Mouse (Mus musculus) thymus, postnatal 36 days (tissue): ENCODE results near the gene Mapk8ip1.

Source experiments
- DNase-seq, 2 experiments: peaks; one replicate each; pipeline ENCODE4 v3.0.0; 2022; ENCODE audit warnings: mixed read lengths in 2 of 2

The Mapk8ip1 gene

DNA sequence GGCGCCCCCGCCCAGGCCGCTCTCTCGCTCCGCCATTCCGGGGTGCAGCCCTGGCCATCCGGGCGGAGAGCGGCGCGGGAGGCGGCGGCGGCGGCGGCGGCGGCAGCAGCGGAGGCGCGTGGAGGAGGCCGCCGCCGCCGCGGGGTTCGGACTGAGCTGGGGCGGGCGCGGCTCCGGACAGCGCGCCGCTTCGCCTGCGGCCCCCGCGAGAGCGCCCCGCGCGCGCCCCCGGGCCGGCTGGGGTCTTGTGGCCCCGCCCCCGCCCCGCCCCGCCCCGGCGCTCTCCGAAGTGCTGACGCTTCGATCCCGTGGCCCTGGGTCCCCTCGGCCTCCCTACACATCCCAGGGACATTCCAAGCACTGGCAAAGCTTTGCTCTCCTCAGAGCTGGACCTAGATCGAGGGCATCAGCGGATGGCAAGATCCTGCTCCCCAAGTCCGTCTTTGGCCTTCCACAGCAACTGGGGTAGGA is at the start of gene Mapk8ip1:
TSS of gene Mapk8ip1 (minus strand) at position 173 of the 471 bp plus-strand sequence.
- DNase-seq = no peak

DNA sequence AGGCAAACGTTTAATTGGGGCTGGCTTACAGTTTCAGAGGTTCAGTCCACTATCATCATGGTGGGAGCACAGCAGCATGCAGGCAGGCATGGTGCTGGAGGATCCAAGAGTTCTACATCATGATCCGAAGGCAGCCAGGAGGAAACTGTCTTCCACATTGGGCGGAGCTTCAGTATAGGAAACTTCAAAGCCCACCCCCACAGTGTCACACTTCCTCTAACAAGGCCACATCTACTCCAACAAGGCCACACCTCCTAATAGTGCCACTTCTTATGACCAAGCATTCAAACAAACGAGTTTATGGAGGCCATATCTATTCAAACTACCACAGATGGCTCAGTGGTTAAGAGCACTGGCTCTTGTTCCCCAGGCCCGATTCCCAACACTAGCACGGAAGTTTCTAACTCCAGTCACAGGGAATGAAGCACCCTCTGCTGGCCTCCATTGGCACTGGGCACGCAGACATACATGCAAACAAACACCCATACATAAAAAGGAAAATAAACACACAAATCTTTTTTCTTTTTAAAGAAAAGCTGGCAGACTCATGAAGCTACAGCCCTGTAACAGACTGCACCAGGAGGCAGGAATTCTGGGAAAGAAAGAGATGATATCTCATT is 46.2 kb upstream of the Mapk8ip1 start:
- no peak for DNase-seq

DNA sequence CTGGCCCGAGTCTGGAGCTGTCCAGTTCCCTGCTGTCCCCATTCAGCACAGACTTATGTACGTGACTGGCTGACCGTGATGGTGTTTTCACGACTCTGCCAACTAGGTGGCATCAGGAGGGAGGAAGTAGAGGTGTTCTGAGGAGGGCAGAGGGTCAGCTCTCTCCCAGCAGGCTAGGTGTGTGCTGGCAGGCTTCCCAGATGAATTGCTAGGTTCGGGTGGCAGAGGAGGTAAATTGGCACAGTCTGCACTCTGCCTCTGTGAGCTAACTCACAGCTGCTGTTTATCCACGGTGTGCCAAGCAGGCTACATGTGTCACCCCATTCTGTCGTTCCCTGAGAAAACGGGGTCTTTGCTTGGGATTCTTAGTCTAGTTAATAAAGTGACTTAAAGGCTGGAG is 45.6 kb upstream of the Mapk8ip1 start:
- no peak for DNase-seq

DNA sequence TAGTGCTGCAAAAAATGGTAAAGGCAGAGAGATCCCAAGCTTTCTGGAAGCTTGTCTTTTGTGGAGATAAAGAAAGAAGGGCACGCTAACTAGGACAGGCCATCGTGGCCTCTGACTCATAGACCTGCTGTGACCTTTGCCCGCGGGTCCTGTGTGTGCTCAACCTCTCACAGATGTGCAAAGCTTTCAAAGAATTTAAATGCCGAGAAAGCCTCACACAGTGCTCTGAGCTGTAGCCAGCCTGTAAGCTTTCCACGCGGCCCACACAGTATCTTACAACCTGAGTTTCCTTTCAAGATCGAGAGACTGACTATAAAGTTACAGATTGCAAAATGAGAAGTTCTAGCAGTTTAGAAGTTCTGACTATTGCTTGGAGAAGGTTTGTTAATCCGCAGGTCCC is 44.8 kb upstream of the Mapk8ip1 start:
- DNase-seq = no peak

DNA sequence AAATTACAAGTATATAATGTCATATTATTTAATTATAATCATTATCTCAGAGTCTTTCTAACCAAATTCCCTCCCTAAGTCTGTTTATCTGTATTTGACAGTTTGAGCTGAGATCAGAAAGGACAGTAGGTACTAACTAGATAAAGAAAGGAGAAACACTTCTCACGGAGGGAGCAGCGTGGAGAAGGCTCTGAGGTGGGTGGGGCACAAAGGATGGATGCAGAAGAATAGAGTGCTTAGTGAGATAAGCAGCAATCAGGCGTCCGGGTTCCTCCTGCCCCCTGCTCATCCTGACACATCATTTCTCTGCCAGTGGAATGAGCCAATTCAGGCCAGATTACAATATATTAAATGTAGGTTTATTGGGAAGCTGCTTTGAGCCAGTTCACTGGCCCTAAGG is 43.3 kb upstream of the Mapk8ip1 start:
- DNase-seq = no peak

DNA sequence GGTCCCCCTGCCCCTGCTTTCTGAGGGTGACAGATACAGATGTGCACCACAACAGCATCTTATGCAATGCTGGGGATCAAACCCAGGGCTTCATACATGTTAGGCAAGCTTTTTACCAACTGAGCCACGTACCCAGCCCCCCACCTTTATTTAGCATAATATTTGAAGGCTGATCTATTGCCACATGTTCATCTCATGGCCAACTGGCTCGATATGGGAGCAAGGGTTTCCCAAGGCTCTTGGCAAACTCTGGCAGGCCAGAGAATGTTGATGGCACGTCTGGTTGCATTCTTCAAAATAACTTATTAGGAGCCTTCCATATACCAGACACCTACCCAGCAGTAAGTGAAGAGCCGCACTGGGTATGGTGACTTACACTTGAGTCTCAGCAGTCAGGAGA is 42.2 kb upstream of the Mapk8ip1 start:
- no peak for DNase-seq

DNA sequence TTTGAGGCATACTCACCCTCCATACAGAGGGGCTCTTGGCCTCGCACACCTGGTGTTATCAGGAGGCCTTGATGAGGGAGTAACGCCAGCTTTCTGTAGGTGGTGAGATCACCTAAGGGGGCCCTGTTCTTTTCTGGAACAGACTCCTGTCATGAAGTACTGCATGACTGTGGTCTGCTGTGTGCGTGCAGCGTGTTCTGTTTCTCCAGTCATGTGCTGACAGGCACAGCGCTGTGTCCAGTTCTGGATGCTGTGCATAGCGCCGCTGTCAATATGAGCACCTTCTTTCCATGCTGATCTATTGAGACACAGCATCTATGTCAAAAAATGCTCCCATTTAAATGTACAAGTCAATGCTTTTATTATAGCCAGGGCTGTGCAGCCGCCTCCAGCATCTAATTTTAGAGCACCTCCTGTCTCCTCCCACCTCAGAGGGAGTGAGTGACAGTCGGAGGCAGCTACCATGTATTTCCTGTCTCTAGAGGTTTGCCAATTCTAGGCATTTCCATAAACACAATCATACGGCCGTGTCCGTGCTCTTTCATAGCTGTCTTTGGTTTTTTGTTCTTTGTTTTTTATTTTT is 41.4 kb upstream of the Mapk8ip1 start:
- peak in 1 of 2 experiments; percentile 36 for DNase-seq

DNA sequence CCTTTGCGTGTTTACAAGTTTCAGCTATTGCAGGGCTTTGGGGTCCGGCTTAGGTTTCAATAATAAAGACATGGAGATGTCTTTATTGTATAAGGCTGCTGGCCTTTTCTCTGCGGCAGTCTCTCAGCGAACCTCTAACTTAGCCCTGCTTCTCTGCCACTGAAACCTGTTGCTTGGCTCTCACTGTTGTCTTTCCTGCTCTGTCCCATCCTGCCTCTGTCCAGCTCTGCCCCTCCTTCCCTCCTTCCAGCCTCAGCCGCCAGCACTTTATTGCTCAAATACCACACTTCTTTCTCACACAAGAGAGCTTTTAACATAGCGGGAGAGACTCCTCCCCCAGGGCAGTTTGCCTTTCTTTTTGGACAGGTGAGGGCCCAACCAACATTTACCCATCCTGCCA is 39.4 kb upstream of the Mapk8ip1 start:
- no peak for DNase-seq

DNA sequence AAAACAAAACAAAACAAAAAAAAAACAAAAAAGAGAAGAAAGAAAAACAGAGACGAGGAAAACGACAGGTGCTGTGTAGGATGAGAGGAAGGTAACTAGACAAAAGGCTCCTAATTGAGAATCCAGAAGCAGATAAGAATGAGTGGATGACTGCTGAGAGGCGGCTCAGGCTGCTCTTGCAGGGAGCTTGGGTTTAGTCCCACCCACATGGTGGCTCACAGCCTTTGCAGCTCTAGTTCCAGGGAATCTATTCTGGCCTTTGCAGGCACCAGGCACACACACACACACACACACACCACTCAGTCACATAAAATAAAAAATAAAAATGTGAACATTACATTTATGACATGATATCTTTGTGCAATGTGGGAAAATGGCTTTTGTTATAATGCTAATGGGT is 37.5 kb upstream of the Mapk8ip1 start:
- no peak for DNase-seq

DNA sequence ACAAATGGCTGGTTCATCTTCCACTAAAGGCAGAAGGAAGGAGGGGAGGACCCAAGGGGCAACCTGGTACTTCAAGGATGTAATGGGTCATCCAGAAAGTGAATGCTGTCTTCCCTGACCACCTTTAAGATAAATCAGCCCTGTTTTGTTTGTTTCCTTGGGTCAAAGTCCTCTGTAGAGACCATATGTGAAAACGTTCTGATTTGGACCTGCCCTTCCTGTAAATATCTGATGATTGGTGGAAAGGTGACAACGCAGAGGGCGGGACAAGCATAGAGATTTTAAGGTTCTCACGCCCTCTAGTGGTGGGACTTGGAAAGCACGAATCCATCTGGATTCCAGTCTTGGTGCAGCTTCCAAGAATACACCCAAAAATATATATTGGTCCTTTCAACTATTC is 36.8 kb upstream of the Mapk8ip1 start:
- DNase-seq = peak; percentile 53 to 59

DNA sequence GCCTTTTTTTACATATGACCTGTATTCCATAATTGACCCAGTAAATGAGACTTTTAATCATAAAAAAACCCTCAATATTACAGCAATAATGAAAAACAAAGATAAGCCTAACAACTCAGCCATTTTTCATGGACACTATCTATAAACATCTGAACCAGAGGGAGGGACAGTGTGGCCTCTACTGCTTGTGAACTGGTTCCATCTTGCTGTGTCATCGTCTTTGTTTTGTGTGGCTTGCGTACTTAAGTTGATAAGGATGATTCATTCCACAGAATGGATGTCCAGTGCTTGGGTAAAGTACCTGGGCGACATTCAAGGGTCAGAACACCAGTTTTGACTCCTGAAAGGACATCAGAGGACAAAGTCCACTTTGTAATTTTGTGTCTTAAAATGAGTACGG is 36.3 kb upstream of the Mapk8ip1 start:
- no peak for DNase-seq

DNA sequence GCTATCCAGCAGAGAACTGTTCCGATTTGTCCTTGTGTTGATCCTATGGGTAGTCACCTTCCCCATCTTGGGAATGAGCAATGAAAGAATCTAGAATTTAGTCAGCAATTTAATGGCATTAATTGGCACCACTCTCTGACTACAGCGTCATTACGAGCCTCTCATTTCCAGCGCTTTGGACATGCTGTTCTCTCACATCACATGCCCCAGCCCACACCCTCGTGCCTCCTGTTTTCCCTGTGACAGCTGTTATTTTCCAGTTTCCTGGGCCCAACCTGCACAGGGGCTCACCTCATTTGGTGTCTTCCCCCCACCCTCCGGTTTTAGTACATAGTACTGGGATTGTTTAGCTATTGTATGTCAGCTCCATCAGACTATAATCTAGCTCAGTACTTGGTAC is 34.0 kb upstream of the Mapk8ip1 start:
- DNase-seq = no peak

DNA sequence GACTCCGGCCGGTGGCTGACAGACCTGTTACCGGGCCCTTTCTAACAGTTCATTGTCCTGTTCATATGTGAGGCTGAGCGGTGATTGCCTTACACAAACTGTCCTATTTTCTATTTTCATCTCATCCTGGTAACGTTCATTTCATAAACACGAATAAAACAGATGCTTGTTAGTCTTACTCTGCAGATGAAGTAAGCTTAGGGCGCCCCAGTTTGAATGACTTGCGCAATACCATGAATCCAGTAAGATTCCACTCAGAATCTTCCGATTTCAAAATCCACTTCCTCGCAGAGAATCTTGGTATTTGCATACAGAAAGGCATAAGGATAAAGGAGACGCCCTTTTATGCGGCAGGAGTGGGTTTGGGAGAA is 33.3 kb upstream of the Mapk8ip1 start:
- no peak for DNase-seq

DNA sequence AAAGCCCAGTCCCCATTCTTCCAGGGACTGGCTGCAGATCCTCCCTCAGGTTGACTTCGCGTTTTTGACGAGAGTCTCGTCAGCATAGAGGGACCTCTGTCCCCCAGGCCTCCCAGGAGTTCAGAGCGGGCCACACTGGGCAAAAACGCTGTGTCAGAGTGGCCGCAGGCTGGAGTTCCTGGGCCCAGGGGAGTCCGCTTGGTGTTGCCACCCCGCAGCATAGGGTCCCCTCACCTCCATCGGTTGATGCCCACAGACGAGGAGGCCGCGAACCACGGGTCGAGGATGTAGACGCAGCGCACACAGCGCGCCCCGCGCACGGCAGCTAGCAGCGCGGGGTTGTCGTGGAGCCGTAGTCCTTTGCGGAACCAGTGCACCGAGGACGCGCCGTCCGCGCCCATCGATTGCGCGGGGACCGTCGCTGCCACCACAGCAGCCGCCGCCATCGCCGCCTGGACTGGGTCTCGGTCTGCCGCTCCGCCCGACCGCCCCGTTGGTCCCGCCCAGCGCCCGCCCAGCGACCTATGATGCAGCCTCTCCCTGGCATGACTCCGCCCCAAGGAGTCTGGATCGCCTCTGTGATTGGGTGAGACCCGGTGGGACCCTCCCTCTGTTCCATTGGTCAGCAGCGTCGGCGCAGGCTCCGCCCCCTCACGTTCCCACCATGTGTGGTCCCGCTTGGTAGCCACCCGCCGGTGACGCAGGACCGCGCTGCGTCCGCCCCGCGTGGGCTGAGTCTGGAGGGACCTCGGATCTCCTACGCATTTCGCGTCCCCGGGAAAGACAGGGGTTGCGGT is 32.7 kb upstream of the Mapk8ip1 start, which contains the start of gene Cry2:
TSS of gene Cry2 (minus strand) at position 466 of the 797 bp plus-strand sequence.
- DNase-seq = peak; percentile 98

DNA sequence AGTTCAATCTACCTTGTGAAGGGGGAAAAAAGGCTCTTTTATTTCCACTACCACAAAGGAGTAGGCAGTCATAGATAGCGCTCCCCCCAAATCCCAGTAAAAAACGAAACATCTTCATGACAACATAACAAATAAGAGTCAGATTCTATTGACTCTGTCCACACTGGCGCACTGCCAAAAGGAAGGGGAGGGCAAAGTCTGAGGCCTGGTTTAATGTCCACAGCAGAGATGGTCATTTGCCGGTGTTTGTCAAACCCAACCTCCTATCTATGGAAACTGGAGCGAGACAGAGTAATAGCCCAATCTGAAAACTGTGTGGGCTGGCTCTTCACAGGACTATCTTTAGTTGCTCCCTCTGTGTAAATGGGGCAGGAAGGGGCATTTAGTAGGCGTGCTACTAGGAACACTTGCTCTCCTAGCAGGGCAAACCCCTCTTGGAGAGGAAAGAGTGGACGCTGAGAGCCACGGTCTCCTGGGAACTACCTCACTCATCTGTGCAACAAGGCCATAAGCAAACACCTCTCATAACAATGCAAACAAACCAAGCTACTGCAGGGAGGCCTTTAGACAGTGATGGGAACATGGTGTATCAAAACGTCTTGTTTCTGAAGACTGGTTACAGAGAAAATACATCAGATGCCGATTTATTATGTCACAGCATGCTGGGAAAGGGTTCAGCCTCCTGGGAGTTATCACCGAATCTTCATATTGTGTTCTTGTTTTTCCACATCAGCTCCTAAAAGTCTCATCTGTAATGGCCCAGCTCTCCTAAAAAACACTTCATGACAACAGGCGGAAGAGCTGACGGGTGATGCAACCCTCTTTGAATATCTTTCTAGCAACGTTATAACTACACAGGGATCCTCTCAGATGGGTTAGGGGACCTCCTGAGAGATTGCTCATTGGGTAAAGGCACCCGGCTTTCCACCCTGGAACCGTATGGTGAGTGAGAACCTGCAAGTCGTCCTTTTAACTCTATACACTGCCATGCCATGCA is 31.5 kb upstream of the Mapk8ip1 start:
- no peak for DNase-seq

DNA sequence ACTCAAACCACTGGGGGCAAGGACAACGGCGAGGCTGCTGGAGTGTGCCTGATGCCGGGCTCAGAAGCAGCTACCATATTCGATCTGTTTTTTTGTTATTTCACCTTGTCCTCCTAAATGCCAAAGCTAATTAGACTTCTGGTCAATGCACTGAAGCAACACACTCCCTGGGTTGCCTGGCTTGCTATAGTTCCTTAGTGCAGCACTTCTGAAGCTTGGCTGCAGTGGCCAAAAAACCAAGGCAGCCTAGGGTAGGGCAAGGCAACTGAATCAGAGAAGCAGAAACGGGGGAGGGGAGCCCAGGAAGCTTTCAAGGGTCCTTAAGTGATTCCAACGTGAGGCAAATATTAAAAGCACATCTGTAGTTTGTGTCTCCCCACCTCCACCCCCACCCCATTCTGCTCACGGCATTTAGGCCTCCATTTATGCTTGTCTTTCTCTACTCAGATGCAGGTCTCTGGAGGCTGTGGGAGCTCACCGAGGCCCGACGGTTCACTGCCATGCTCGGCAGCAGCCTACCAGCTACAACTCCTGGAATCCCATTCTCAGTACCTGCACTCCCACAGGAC is 30.6 kb upstream of the Mapk8ip1 start:
- DNase-seq = no peak

DNA sequence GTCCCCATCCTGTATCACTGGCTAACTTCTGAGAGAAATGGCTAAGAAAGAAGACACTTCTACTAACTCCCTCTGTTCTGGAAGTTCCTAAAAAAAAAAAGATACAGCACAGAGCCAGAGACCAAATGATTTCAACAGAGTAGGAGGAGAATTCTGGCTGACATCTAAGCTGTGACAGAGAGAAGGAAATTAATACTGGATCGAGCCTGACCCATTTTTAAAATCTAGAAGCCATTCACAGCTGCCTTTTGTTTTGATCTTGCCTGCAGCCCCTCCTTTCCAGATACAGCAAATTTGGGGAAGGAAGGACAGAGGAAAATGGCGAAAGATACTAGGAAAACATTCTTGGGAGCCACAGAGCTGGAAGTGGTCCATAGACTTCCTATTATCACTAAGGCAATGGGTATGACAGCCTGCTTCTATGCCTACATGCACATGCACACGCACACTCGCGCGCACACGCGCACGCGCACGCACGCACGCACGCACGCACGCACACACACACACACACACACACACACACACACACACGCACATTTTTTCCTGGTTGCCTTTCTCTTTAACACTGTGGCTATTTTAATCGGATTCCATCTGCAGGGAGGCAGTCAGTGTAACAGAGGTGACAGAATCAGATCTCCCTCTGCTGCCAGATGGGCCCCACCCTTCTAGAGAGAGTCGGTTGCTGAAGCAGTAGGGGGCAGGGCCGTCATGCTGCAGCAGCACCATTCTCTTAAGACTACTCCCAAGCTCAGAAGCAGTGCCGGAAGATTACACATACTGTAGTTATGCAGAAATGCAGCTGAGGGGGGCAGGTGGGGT is 29.9 kb upstream of the Mapk8ip1 start:
- no peak for DNase-seq

DNA sequence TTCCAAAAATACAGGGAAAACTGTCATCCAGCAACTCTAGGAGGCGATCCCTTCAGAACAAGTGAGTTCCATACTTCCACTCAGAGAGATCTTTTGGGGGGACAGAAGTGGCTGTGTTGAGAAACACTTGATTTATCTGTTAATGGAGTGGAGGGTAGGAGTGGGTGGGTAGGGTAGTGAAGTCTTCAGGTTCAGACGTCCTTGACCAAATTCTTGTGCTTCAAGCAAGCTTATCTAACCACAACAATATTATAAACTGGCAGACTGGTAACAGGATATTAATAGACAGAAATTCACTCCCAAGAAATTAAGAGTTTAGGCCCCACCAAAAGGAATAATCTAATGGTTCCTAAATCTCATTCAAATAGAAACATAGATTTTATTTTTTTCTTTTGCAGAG is 29.0 kb upstream of the Mapk8ip1 start:
- no peak for DNase-seq

DNA sequence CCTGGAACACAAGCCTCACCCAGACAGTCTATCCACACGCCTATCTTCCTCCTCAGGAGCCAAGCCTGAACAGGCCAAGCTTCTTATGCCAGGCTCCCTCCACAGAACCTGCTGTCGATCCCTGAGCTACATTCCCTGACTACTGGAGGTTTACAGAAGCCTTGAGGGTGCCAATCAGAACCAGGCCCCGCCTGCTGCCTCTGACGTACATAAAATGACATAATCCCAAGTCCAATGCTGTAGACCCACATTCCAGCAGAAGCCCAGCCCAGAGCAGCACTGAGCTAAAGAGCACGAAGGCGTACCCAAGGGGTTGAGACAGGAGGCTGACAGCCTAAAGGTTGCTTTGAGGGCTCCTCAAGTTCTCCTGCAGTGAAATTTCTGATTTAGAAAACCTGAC is 26.8 kb upstream of the Mapk8ip1 start:
- no peak for DNase-seq

DNA sequence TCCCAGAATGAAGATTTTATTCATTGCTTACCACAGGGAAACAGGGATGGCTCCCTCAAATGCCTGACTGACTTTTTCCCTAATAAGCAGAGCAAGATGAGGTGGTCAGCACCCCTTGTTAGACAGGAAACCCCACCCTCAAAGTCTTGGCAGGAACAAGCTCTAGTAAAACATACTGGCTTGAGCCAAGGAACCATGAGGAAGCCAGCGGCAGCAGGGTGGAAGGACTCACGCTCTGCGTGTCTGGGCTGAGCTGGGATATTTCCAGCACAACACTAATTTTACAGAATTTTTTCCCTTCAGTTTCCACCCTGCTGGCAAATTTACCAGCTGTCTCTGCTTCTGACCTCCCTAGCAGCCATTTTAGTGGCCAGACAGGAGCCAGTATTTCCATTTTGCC is 25.4 kb upstream of the Mapk8ip1 start:
- DNase-seq = no peak

DNA sequence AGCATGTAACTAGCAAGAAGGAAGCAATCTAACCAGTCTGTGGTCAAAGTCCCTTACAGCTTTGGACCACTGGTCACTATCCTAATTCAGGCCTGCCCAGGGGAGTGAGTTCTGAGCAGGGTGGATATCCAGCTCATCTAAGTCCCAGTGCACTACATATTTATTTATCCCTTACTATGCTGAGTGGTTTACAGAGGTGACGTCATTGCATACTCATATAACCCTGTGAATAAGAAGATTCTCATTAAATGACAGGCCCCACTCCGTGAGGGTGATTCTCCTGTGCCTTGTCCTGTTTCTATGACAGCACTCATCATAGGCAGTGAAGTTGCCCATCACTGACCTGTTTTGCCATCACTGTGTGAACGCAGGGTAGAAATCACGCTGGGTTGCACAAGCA is 24.3 kb upstream of the Mapk8ip1 start:
- DNase-seq = no peak
